Mouse (Mus musculus) frontal cortex, postnatal 36 days (tissue): ENCODE measurements around the gene Ppp4r1.

Experiments used
- DNase-seq, 2 experiments: peaks; one replicate each; pipeline ENCODE4 v3.0.0; 2022; ENCODE audit warnings: low spot score in 2 of 2

The Ppp4r1 gene

GRCm38 (mm10) chr17:65771951-65772934 is 10.1 kb upstream of the Ppp4r1 start, which contains the start of gene Rab31:
TSS of gene Rab31 (minus strand) at chr17:65772752.
- DNase-seq, result peak; percentile 83 to 85

- DNase-seq, result no peak
Observed at GRCm38 (mm10) chr17:65773617-65774016, 8.8 kb upstream of the Ppp4r1 start.

- no peak for DNase-seq
Observed at GRCm38 (mm10) chr17:65774439-65774838, 7.9 kb upstream of the Ppp4r1 start.

GRCm38 (mm10) chr17:65776228-65776627 is 6.1 kb upstream of the Ppp4r1 start:
- no peak for DNase-seq

- DNase-seq, result no peak
Observed at GRCm38 (mm10) chr17:65777461-65777860, 4.9 kb upstream of the Ppp4r1 start.

- DNase-seq, result no peak
Observed at GRCm38 (mm10) chr17:65780970-65781369, 1.4 kb upstream of the Ppp4r1 start.

GRCm38 (mm10) chr17:65783182-65784161 is 1.1 kb downstream of the Ppp4r1 start:
- DNase-seq, result peak; percentile 59 to 63

- no peak for DNase-seq
Observed at GRCm38 (mm10) chr17:65784610-65785140, 2.3 kb downstream of the Ppp4r1 start.

GRCm38 (mm10) chr17:65785707-65786106 is 3.3 kb downstream of the Ppp4r1 start:
- DNase-seq, result no peak

- no peak for DNase-seq
Observed at GRCm38 (mm10) chr17:65786225-65786624, 3.9 kb downstream of the Ppp4r1 start.

- DNase-seq, result no peak
Observed at GRCm38 (mm10) chr17:65787261-65787660, 4.9 kb downstream of the Ppp4r1 start.

- no peak for DNase-seq
Observed at GRCm38 (mm10) chr17:65788542-65789291, 6.3 kb downstream of the Ppp4r1 start.

- DNase-seq, result no peak
Observed at GRCm38 (mm10) chr17:65789576-65789975, 7.2 kb downstream of the Ppp4r1 start.

- DNase-seq, result no peak
Observed at GRCm38 (mm10) chr17:65791161-65791560, 8.8 kb downstream of the Ppp4r1 start.

- no peak for DNase-seq
Observed at GRCm38 (mm10) chr17:65793307-65793930, 11.0 kb downstream of the Ppp4r1 start.

GRCm38 (mm10) chr17:65794096-65794850 is 11.9 kb downstream of the Ppp4r1 start:
- DNase-seq, result no peak

GRCm38 (mm10) chr17:65796056-65796455 is 13.7 kb downstream of the Ppp4r1 start:
- DNase-seq, result no peak

- DNase-seq, result no peak
Observed at GRCm38 (mm10) chr17:65798446-65798845, 16.1 kb downstream of the Ppp4r1 start.

- no peak for DNase-seq
Observed at GRCm38 (mm10) chr17:65799353-65799752, 17.0 kb downstream of the Ppp4r1 start.

GRCm38 (mm10) chr17:65800451-65800850 is 18.1 kb downstream of the Ppp4r1 start:
- DNase-seq, result no peak
